Mouse (Mus musculus) mesoderm, embryonic 11.5 days (tissue): ENCODE measurements at regions not wholly inside any gene's neighbourhood (a gene's known extent, or its start where the extent isn't known, plus 50 kb on each side); places are given as distances from the start of the nearest gene placed in this dataset.

Experiments
- DNase-seq: peaks from one replicate; pipeline ENCODE4 v3.0.0-alpha.2; 2012; ENCODE audit warnings: low read depth, low spot score

GRCm38 (mm10) chr9:30021981-30022380 lies 59.0 kb upstream of the Ntm start:
- DNase-seq = no peak

DNA sequence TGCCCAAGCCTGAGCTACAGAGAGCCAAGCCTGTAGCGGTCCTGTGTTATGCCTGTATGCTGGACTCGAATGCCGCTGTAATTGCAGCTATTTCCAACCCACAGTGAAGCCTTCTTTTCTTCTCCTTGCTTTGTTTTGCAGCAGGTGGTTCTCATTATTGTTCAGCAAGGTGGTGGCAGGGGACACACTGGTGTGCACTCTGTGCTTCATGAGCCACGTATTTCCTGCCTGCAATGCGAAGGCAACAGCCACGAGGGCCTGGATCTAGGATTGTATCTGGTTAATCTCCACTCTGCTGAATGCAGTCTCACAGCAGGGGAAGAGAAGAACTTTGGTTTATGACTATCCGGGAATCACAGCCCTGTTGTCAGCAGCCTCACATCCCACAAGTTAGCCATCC lies 62.3 kb upstream of the Ntm start:
- no peak for DNase-seq

DNA sequence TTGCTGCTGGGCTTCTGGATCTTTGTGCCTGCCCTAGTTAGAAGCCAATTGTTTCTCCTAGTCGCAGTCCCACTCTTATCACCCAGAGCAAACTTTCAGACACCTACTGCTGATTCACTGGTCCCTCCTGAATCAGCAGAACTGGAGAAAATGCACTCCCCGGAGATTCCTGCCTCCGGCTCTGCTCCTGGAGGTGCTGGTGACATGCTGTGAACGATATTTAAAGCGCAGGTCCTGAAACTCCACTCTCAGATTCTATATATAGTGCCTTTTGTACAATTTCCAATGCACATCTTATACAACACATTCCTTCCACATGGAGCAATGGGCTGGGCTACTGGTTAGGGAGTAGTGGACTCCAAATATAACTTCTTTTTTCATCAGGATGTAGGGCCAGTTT lies 64.0 kb upstream of the Ntm start:
- DNase-seq = no peak

DNA sequence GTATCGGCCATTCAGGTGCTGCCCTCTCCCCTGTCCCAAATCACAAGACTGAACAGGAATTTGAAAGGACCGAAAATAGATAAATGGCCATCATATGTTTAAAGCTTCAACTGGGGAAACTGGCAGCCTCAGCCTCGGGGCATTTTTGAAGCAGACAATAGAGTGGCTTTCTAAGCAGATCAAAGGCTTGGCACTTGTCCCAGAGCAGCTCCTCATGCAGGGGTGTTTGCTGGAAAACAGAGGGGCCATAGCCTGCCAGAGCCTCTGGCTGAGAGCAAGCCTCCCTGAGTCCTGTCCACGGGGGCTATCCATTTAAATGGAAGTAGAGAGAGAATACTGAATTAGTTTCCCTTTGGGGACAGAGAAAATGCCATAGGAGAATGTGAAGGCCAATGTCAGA lies 77.5 kb upstream of the Ntm start:
- DNase-seq = peak; percentile 26

DNA sequence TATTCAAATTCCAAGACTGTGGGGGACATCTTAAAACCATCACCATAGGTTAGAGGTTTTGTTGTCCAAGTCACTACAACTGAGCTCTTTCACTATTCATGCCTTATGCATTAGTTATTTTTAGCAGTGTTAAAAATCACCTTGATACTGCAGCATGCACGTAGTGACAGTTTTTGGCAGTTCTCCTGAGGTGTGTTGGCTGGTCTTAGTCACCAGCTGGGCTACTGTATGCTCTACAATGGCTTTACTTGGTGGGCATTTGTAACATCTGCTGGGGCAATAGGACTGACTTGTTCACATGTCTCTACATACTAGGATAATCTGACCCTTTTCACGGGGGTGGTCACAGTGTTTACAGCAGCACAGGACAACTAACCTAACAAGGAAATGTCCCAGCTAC lies 101.6 kb upstream of the Ntm start:
- DNase-seq = no peak

DNA sequence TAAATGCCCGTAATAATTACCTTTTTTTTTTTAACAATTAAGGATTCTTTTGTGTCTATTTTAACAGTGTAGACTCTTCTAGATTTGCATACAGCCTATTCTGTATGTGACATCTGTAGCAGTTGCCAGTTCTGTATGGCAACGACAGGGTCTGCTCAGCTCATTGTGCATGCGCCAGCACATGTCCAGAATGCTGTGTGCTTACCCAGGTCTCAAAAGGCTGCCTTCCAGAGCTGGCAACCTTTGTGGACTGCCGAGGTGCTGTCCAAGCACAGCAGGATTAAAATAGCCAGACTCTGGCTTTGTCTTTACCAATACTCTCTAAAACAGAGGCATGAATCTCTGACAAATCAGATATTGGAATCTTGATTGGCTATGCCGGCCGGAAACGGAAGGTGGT lies 105.0 kb upstream of the Ntm start:
- no peak for DNase-seq

- no peak for DNase-seq
These were observed 112.3 kb upstream of the Ntm start for GRCm38 (mm10) chr9:30075233-30075632.

GRCm38 (mm10) chr9:30076006-30076405 lies 113.1 kb upstream of the Ntm start:
- no peak for DNase-seq

DNA sequence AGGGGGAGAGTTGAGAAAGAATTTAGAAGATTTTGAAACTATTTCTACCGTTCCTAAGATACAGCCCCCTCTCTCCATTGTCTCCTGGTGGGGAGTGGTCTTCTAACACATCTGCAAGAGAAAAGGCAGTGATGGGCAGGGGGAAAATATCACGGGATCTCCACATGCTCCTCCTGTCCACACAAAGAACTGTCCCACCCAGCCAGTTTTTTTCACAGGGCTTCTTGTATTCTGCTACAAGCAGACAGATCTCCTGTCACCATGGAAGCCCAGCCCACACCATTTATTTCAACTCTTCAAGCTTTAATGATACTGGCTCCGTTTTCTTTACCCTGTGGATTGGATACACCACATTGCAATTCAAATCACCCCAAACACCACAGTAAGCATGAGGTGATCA lies 113.5 kb upstream of the Ntm start:
- no peak for DNase-seq

GRCm38 (mm10) chr9:30101942-30102341 lies 139.0 kb upstream of the Ntm start:
- no peak for DNase-seq

DNA sequence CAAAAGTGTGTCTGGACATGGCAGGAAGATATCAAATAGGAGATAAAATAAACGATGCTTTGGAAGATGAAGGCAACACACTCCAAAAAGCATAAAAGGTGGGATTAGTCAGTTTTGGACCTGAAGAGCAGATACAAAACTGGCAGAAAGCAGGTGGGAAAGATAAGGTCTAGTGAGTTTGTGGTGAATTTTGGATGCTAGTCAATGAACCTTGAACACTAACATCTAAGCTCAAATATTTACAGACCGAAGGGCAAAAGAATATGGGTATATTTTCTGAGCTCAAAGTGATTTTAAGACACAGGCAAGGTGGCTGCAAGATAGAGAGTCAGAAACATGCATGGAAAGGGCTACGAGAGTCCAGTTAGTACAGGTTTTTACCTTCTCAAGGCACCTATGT lies 159.4 kb upstream of the Ntm start:
- no peak for DNase-seq

GRCm38 (mm10) chr9:30129151-30129550 lies 166.2 kb upstream of the Ntm start:
- DNase-seq = no peak

- DNase-seq = no peak
These were observed 168.7 kb upstream of the Ntm start for GRCm38 (mm10) chr9:30131626-30132025.

DNA sequence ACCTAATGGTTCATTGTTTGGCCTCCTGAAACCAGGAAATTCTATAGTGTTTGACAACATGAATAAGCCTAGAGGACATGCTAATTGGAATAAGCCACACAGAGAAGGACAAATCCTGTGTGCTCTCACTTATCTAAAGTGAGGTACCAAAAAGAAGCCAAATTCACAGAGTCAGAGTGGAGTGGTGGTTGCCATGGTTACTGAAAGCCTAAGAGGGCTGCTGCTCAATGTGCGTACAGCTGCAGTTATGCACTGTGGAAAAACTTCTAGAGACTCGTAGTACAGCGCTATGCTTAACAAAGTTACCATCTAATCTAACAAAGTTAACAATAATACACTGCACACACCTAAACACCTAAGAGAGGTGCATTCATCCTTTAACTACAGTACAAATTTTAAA lies 171.4 kb upstream of the Ntm start:
- no peak for DNase-seq

GRCm38 (mm10) chr9:30137611-30138287 lies 174.8 kb upstream of the Ntm start:
- peak; percentile 77 for DNase-seq

- DNase-seq = no peak
These were observed 177.2 kb upstream of the Ntm start for GRCm38 (mm10) chr9:30140188-30140587.

- DNase-seq = no peak
These were observed 178.2 kb upstream of the Ntm start for GRCm38 (mm10) chr9:30141186-30141585.

DNA sequence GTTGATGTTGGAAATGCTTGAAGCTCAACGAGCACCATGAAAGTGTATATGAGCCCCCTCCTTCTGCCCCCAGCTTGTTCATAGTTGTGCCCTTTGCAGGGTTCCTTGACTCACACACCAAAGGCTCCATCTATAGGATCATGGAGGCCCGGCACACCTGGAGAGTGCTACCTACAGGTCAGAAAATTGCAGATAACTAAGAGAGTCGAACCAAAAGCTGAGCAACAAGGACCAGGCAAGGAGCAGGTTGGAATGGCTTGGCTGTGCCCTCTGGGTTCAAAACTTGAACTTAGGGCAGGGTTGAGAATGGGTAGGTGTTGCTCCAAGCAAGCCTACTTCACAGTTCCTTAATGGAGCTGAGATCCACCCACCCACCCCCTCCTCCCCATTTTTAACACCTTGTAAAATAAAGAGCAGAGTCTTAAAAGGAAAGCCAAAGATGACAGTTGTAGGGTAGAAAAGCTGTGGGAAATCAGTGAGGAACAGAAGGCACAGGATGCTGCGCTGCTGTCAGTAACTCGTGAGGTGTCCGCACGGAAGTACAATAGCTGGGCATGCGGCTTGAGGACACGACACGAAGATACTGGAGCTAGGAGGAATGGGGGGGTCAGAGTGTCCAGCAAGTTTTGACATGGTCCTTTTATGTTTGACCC lies 180.0 kb upstream of the Ntm start:
- no peak for DNase-seq

GRCm38 (mm10) chr9:30149481-30150468 lies 186.8 kb upstream of the Ntm start:
- DNase-seq = no peak

DNA sequence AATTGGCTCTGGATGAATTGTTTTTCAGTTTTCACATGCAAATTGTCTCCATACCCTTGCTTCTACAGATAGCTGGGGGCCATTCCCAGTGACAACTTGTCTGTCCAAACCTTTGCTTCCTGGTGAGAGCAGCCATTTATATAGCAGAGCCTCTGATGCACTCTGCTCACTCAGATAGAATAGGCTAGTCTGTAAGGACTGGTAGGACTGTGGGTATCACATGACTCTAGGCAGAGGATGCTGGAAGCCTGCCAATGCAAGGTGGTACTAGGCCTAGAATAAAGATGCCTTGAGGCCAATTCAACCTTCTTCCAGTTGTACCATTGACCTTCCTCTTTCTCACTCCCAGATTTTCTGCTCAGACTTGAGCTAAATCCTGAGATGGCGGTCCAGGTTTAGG lies 188.2 kb upstream of the Ntm start:
- DNase-seq = no peak

- DNase-seq = no peak
These were observed 203.4 kb upstream of the Ntm start for GRCm38 (mm10) chr9:30166235-30166752.

GRCm38 (mm10) chr9:30167223-30167622 lies 204.3 kb upstream of the Ntm start:
- DNase-seq = peak; percentile 55
